Mouse (Mus musculus): ENCODE measurements at regions not wholly inside any gene's neighbourhood (a gene's known extent, or its start where the extent isn't known, plus 50 kb on each side); places are given as distances from the start of the nearest gene placed in this dataset.

GRCm38 (mm10) chr7:53675519-53675918 is 1159.8 kb upstream of the Luzp2 start:
- DNase-seq: peak in 1 of 2 experiments; percentile 0
